Mouse (Mus musculus): ENCODE measurements around the gene Vps45. TPM values are rescaled to one million over a fixed set of nuclear protein-coding genes. Genes with fewer than 3 reads are reported as not detected.

The Vps45 gene
- total RNA-seq, 1 experiment from 2014 or later: 21.4 TPM

- no peak for ATAC-seq (replicated peaks; ENCODE audit: insufficient number of reproducible peaks, low FRiP score, low TSS enrichment, poor library complexity, severe bottlenecking)
These were observed 7.5 kb downstream of the Vps45 start for GRCm38 (mm10) chr3:96050779-96051178.

- ATAC-seq (replicated peaks; ENCODE audit: insufficient number of reproducible peaks, low FRiP score, low TSS enrichment, poor library complexity, severe bottlenecking): 0 out of 2 replicates have a peak, but pooled peaks have one; percentile 53
These were observed 13.7 kb downstream of the Vps45 start for GRCm38 (mm10) chr3:96044559-96044958.

GRCm38 (mm10) chr3:96043104-96043503 is 15.2 kb downstream of the Vps45 start:
- no peak for ATAC-seq (replicated peaks; ENCODE audit: insufficient number of reproducible peaks, low FRiP score, low TSS enrichment, poor library complexity, severe bottlenecking)

GRCm38 (mm10) chr3:96041079-96041478 is 17.2 kb downstream of the Vps45 start:
- ATAC-seq (replicated peaks; ENCODE audit: insufficient number of reproducible peaks, low FRiP score, low TSS enrichment, poor library complexity, severe bottlenecking): no peak

GRCm38 (mm10) chr3:96040663-96041006 is 17.6 kb downstream of the Vps45 start:
- no peak for ATAC-seq (replicated peaks; ENCODE audit: insufficient number of reproducible peaks, low FRiP score, low TSS enrichment, poor library complexity, severe bottlenecking)

- no peak for ATAC-seq (replicated peaks; ENCODE audit: insufficient number of reproducible peaks, low FRiP score, low TSS enrichment, poor library complexity, severe bottlenecking)
These were observed 18.2 kb downstream of the Vps45 start for GRCm38 (mm10) chr3:96039857-96040662.

- ATAC-seq (replicated peaks; ENCODE audit: insufficient number of reproducible peaks, low FRiP score, low TSS enrichment, poor library complexity, severe bottlenecking): no peak
These were observed 19.4 kb downstream of the Vps45 start for GRCm38 (mm10) chr3:96038851-96039250.

GRCm38 (mm10) chr3:96038156-96038555 is 20.1 kb downstream of the Vps45 start:
- no peak for ATAC-seq (replicated peaks; ENCODE audit: insufficient number of reproducible peaks, low FRiP score, low TSS enrichment, poor library complexity, severe bottlenecking)

- ATAC-seq (replicated peaks; ENCODE audit: insufficient number of reproducible peaks, low FRiP score, low TSS enrichment, poor library complexity, severe bottlenecking): no peak
These were observed 21.5 kb downstream of the Vps45 start for GRCm38 (mm10) chr3:96036796-96037195.

- no peak for ATAC-seq (replicated peaks; ENCODE audit: insufficient number of reproducible peaks, low FRiP score, low TSS enrichment, poor library complexity, severe bottlenecking)
These were observed 25.2 kb downstream of the Vps45 start for GRCm38 (mm10) chr3:96033046-96033445.

- ATAC-seq (replicated peaks; ENCODE audit: insufficient number of reproducible peaks, low FRiP score, low TSS enrichment, poor library complexity, severe bottlenecking): peak; percentile 40; the same call in 1 of the 2 replicates
These were observed 25.6 kb downstream of the Vps45 start for GRCm38 (mm10) chr3:96032652-96033017.

- ATAC-seq (replicated peaks; ENCODE audit: insufficient number of reproducible peaks, low FRiP score, low TSS enrichment, poor library complexity, severe bottlenecking): peak; percentile 38; the same call in 1 of the 2 replicates
These were observed 26.1 kb downstream of the Vps45 start for GRCm38 (mm10) chr3:96031991-96032651.

GRCm38 (mm10) chr3:96029766-96030165 is 28.5 kb downstream of the Vps45 start:
- ATAC-seq (replicated peaks; ENCODE audit: insufficient number of reproducible peaks, low FRiP score, low TSS enrichment, poor library complexity, severe bottlenecking): no peak

GRCm38 (mm10) chr3:96029336-96029735 is 28.9 kb downstream of the Vps45 start:
- no peak for ATAC-seq (replicated peaks; ENCODE audit: insufficient number of reproducible peaks, low FRiP score, low TSS enrichment, poor library complexity, severe bottlenecking)

- no peak for ATAC-seq (replicated peaks; ENCODE audit: insufficient number of reproducible peaks, low FRiP score, low TSS enrichment, poor library complexity, severe bottlenecking)
These were observed 30.4 kb downstream of the Vps45 start for GRCm38 (mm10) chr3:96027875-96028274.

GRCm38 (mm10) chr3:96027145-96027544 is 31.1 kb downstream of the Vps45 start:
- ATAC-seq (replicated peaks; ENCODE audit: insufficient number of reproducible peaks, low FRiP score, low TSS enrichment, poor library complexity, severe bottlenecking): no peak

- no peak for ATAC-seq (replicated peaks; ENCODE audit: insufficient number of reproducible peaks, low FRiP score, low TSS enrichment, poor library complexity, severe bottlenecking)
These were observed 36.7 kb downstream of the Vps45 start for GRCm38 (mm10) chr3:96021421-96022128.

GRCm38 (mm10) chr3:96020735-96021134 is 37.5 kb downstream of the Vps45 start:
- no peak for ATAC-seq (replicated peaks; ENCODE audit: insufficient number of reproducible peaks, low FRiP score, low TSS enrichment, poor library complexity, severe bottlenecking)

- ATAC-seq (replicated peaks; ENCODE audit: insufficient number of reproducible peaks, low FRiP score, low TSS enrichment, poor library complexity, severe bottlenecking): no peak
These were observed 40.8 kb downstream of the Vps45 start for GRCm38 (mm10) chr3:96017461-96017860.

All from monocyte, adult 5-6 weeks (primary cell).